Mouse (Mus musculus) kidney, postnatal 10 days (tissue): ENCODE measurements around the gene Arid5b.

Experiments used
- DNase-seq: peaks from one replicate; pipeline ENCODE4 v3.0.0; 2021; ENCODE audit warnings: mixed read lengths

Gene Arid5b

GRCm38 (mm10) chr10:68191691-68192380, 86.7 kb downstream of the Arid5b start:
- DNase-seq: peak; percentile 84

GRCm38 (mm10) chr10:68191146-68191545, 87.4 kb downstream of the Arid5b start:
- DNase-seq: peak; percentile 45

- no peak for DNase-seq
These were observed 88.7 kb downstream of the Arid5b start for GRCm38 (mm10) chr10:68189847-68190246.

- DNase-seq: no peak
These were observed 95.4 kb downstream of the Arid5b start for GRCm38 (mm10) chr10:68183096-68183495.

GRCm38 (mm10) chr10:68182266-68182665, 96.3 kb downstream of the Arid5b start:
- no peak for DNase-seq

- no peak for DNase-seq
These were observed 97.4 kb downstream of the Arid5b start for GRCm38 (mm10) chr10:68181156-68181555.

- DNase-seq: no peak
These were observed 97.8 kb downstream of the Arid5b start for GRCm38 (mm10) chr10:68180721-68181120.

GRCm38 (mm10) chr10:68180151-68180550, 98.4 kb downstream of the Arid5b start:
- DNase-seq: peak; percentile 34

- no peak for DNase-seq
These were observed 98.8 kb downstream of the Arid5b start for GRCm38 (mm10) chr10:68179741-68180140.

- no peak for DNase-seq
These were observed 99.2 kb downstream of the Arid5b start for GRCm38 (mm10) chr10:68179339-68179738.

- no peak for DNase-seq
These were observed 100.6 kb downstream of the Arid5b start for GRCm38 (mm10) chr10:68177697-68178485.

- no peak for DNase-seq
These were observed 102.7 kb downstream of the Arid5b start for GRCm38 (mm10) chr10:68175811-68176210.

- DNase-seq: no peak
These were observed 104.9 kb downstream of the Arid5b start for GRCm38 (mm10) chr10:68173634-68174033.

- DNase-seq: no peak
These were observed 105.6 kb downstream of the Arid5b start for GRCm38 (mm10) chr10:68172906-68173305.

- DNase-seq: no peak
These were observed 106.6 kb downstream of the Arid5b start for GRCm38 (mm10) chr10:68171974-68172373.

GRCm38 (mm10) chr10:68168613-68169012, 109.9 kb downstream of the Arid5b start:
- DNase-seq: no peak

- no peak for DNase-seq
These were observed 110.4 kb downstream of the Arid5b start for GRCm38 (mm10) chr10:68168141-68168540.

- DNase-seq: no peak
These were observed 111.4 kb downstream of the Arid5b start for GRCm38 (mm10) chr10:68167118-68167517.

GRCm38 (mm10) chr10:68166695-68167086, 111.8 kb downstream of the Arid5b start:
- DNase-seq: no peak

GRCm38 (mm10) chr10:68165709-68166694, 112.5 kb downstream of the Arid5b start:
- DNase-seq: peak; percentile 45

GRCm38 (mm10) chr10:68164723-68165706, 113.5 kb downstream of the Arid5b start:
- DNase-seq: no peak

- no peak for DNase-seq
These were observed 114.4 kb downstream of the Arid5b start for GRCm38 (mm10) chr10:68164137-68164536.
